Mouse (Mus musculus): ENCODE measurements around the gene Gabrr2. TPM values are rescaled to one million over a fixed set of nuclear protein-coding genes. Genes with fewer than 3 reads are reported as not detected.
"Not testable (repeated sequence)": the region's sequence is repeated elsewhere in the genome, so short reads cannot be mapped to it uniquely, and the experiment has no call there.

Gene Gabrr2
- total RNA-seq, 1 experiment from 2014 or later: 0.41 TPM

DNA sequence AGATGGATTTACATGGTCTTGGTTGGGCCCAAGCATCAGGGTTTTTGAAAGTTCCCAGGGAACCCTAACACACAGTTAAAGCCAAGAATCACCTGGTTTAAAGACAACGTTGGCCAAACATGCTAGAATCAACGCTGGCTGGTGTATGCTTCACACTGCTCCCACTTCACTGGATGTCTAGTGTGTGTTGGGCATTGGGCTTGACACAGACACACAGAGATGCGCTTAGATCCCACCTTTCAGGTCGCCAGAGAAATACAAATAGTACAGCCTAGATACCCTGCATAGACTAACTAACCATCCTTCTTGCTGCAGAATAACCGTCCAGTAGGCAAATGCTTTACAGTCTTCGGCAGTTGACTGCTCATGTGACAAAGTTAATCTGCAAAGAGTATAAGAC is 7.5 kb downstream of the Gabrr2 start:
- no peak for DNase-seq

DNA sequence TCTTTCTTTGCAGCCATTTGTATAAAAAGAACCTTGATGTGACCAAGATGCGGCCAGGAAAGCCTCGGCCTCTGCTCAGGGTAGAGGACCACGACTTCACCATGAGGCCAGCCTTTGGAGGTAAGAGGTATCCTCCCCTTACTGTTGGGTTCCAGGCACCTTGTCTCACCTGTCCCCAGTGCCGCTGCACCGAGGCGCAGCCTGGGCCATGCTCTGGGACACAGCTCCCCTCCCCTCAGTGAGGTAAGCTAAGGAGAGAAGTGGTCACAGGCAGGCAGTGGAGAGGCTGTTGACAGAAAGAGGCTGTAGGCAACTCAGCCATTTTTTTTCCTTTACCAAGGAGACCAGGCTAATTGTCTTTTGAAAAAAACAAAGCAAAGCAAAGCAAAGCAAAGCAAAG is 8.5 kb downstream of the Gabrr2 start:
- DNase-seq: no peak

DNA sequence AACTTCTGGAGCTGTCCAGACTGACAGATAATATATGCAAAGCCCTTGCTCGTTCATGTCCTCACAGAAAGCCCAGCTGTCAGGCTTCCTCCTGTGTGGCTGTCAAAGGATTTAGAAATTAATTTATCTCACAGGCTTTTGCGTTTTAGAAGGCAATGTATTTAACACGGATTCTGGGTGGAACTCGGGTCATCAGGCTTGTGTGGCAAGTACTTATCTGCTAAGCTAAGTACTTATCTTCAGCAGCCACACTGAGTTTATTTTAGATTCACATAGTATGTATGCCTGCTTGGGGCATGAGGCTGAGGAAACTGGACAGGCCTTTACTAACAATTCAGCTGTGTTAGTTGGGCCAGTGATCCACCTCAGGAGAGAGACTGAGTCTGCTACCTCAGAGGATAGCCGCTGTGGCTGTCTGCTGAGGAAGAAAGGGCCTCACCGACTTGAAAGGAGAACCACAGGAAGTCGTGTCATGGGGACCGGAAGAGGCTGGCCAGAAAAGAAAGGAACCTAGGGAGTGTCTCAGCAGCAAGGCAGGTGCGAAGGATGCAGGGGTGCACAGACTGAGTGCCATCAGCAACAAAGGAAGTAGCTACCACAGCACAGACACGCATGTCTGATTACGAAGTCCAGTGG is 9.8 kb downstream of the Gabrr2 start:
- DNase-seq: no peak

DNA sequence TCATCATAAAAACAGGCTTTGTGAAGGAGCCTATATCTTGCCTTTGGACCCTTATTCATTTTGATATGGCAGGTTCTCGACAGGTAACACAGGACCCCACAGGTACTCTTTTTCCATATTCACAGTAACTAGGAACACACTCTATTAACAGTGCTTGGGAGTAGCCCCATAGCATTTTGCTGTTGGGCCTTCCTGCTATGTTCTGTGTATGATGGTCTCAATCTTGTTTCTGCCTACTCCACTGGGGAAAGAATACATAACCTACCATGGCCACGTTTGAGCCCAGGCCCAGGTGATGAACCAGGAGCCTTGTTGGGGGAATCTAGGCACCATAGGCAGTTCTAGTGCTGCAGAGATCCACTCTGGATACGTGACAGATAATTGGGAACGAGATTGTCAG is 11.6 kb downstream of the Gabrr2 start:
- no peak for DNase-seq

DNA sequence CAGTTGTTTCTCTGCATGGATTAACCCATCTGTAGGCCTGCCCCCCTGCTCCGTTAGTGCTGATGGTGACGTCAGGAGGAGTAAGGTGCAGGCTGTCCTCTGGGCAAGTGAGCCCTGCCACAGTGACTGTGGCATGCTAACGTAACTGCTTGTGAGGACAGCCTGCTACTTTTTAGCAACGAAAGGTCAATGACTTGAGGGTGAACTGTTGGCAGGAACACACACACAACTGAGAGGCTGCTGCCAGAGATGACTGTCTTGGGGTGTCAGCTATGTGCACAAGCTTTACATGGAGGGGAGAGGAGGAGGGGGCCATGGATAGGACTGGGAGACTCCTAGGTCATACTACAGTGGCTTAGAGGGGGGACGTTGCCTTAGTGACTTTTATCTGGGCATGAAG is 12.1 kb downstream of the Gabrr2 start:
- DNase-seq: no peak

DNA sequence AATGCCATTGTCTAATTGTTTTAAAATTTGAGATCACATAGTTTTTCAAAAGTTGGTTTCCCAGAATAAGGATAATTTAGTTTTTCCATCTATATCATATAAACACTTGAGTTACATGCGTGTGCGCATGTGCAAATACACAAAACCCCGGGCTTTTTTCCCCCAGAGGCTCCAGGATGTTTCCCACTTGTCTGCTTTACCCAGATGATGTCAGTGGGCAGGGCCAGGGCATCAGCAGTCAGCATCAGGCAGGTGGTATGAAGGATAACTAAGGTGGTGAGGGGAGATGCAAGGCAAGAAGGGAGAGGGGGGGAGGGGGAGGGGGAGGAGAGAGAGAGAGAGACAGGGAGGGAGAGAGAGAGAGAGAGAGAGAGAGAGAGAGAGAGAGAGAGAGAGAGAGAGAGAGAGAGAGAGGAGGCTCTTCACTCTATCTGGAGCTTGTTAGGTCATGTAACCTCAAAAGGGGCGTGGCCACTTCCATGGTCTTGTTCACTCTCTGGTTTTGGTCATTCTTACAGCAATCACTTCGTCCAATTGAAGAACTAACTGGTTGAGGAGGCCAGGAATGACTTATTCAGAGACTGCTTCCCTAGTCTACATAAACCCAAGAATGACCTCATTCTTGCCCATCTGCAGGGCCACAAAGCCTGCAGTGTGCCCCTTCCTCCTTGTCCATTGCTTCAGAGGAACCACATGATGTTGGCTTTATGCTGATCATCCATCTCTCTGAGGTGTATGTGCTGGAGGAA is 13.2 kb downstream of the Gabrr2 start:
- DNase-seq: no peak

DNA sequence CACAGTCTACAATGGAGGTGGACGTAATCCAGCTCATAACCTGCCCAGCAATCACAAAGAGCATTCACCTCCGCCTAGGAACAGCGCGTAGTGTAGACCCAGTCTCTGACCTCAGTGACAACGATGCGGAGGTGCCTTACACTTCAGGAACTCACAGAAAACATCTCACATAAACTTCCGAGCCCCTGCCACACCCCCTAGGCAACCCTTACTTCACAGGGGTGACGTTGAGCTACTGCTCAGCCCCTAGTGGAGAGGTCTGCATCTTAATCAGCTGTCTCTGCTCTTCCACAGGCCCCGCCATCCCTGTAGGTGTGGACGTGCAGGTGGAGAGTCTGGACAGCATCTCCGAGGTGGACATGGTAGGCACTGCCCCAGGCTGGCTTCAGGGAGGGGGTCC is 14.4 kb downstream of the Gabrr2 start:
- no peak for DNase-seq

DNA sequence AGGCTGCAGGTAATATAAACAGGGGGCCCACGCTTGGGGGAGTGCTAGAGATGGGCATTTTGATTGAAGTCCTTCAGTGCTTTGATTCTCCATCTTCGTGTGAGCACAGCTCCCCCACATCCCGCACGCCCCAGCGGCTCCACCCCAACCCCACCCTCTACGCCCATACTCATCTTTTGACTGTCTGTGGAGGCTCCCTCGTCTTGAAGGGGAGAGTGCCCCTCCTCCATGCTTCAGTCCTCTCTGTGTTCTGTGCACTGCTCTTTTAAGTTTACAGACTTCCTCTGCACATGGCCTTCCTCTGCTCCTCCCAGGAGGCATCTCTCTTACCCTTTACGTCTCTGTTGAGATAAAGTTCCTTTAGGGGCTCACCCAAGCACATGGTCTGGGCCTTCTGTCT is 14.9 kb downstream of the Gabrr2 start:
- DNase-seq: no peak

DNA sequence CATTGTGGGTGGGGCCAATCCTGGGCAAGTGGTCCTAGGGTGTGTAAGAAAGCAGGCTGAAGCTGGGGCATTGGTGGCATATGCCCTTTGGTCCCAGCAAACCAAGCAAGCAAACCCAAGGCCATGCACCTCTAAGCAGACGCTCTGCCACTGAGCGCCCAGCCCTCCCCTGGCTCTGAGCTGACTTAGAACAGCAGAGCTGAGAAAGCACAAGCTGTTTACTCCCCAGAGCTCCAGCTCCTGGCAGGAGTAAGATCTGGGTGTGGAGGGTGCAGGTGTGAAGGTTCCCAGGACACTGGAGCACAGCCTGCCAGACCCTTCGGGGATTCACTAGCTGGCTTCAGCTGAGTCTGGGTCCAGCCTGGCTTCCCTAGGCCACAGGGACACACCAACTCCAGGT is 15.7 kb downstream of the Gabrr2 start:
- no peak for DNase-seq

DNA sequence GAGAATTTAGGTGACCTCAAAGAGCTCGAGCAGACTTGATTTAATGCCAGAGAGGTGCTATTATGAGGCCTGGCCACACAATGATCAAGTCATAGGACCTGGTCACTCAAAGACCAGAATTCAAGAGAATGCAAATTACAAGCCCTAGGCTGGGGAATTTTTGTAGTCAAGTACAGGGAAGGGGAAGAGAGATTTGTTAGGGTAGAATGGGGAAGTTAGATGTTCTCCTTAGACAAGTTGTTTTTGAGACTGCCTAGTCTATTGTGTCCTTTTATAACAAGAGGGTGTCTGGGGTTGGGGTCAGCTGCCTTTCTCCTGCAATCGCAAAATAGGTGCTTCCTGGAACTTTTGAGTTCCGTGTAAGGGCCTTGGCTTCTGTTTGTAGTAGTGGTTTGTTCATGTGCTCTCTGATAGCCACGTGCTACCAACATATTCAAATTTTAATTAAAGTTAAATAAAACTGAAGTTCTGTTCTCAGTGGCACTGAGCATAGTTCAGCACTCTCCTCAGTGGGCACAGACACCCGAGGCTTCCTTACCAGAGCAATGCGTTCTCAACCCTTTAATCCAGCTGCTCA is 36.4 kb downstream of the Gabrr2 start:
- no peak for DNase-seq

DNA sequence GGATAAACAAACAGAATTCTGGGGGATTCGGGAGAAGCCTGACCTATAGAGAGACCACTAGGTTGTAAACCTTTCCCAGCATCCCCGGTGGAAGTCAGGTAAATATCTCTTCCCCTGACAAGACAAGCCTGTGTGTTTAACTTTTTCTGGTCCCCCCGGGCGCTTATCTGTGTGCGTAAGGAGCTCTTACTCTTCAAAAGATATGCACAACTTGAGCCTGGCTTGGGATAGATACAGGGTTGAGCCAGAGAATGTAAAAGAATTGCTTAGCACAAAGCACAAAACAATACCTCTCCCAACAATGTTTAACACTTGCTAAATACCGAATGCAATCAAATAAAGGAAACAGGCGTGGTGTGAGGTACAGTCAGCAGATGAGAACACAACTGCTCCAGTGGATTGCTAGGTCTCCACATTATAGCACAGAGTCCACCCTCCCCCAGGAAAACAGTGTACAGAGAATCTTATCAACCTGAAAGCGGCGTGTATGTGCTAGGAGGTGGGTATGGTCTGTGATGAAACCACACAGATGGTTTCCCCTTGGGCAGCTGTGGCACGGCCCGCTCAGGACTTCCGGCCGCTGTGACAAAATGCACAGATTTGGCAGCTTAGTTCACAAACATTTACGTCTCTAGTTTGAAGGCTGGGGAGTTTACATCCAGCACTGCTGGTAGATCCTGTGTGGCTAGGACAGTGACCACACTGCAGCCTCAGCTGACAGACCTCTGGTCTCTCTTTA is 47.1 kb downstream of the Gabrr2 start:
- DNase-seq: no peak

DNA sequence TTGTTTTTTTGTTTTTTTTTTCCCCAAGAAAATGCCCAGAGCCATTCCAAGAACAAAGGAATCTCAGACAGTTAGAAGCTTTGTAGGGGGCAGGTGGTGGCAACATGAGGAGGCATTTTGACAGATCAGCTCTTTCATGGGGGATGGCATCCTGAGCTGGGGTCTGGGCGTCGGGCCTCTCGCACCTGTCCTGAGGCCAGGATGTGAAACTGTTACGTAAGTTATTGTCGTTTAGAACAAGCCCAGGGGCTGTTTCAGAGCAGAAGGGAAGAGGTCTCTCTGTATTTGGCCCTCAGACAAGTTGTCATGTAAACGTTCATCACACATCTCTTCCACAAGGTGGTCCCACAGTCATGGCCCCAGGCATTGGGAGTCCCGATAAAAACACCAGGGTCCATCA is 48.0 kb downstream of the Gabrr2 start:
- DNase-seq: no peak

DNA sequence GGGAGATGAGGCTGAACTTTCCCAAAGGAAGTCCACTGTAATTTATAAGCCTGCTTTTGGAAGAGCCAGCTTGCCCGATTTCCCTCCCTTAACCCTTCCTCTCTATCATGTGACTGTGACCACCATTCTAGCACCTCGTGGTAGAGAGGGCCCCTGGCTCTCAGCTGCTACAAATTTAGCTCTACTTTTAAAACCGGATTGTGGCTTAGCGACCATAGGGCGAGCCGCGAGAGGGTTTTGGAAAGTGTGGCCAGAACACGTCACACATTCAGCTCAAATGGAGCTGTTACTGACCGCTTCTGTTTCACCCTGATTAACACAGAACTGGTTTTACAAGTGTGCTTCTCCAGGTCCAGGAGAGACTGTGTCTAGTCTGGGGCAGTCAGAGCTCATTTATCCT is 48.6 kb downstream of the Gabrr2 start:
- no peak for DNase-seq

DNA sequence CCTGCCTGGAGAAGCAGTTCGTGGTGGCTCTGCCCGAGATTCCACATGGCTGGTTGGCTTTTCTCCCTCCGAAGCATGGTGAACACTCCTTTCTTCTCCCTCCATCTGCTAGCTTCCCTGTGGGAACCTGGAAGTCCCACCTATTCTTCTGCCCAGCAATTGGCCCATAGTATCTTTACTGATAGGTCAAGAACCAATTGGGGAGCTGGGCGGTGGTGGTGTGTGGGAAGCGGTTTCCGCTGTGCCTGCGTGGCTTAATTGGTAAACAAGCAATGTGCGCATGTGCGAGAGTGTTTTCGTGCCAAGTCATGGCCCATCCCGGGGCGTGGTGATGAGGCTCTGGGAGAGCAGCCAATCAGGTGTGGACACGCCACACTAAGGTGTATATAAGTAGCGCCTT is 50.1 kb downstream of the Gabrr2 start:
- not testable (repeated sequence) for DNase-seq

DNA sequence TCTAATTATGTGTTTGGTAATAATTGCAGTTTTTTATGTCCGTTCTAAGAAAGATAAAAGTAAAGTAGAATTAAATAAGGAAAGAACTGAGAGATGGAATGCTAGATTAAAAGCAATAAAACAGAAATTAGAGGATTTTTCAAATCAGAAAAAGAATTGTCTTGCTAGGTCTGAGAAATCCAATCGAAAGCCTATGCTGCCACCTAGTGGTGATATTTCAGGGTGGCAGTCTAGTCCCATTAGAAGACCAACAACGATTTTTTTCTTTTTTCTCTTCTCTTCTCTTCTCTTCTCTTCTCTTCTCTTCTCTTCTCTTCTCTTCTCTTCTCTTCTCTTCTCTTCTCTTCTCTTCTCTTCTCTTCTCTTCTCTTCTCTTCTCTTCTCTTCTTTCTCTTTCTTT is 56.3 kb downstream of the Gabrr2 start:
- DNase-seq: peak; percentile 87

DNA sequence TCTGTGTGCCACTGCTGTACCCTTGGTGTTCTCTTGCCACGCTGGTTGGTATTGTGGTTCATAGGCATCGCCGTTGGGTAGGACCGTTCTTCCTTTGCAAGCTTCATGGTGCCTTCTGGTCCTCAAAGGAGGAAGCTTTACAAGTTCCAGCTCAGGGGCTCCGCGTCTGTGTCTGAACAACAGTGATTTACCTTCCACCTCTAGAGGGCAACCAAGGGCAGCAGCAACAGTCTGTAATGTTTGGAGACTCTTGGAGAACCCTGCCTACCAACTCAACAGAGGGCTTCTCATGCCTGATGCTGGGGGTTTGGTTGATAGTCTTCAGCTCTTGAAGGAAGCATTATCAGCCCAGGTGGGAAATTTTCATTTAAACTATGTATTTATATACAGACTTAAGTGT is 61.7 kb downstream of the Gabrr2 start:
- peak; percentile 51 for DNase-seq

DNA sequence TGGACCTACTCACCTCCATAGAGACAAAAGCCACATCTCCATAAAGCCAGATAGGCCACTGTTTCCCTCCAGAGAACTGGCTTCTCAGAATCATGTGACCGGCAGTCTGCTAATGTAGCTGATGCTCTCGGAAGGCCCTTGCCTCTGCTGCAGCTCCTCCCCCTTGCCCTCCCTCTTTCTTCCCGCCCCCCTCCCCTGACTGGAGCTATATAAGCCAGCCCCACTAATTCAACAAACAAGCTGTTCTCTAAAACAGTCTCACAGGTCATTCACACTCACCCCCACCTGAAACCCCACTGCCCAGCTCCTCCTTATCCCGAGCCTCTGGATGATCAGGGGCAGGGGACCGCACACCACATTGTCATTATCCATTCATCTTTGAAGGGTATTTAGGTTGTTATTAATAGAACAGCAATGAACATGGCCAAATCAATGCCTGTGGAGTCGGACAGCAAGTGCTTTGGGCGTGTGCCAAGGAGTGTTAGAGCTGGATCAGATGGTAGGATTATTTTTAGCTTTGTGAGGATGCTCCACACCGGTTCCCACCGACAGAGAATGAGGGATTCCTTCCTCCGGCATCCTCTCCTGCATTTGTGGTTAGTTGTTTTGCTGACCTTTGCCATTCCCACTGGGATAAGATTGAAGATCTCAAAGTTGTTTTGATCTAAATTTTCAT is 62.7 kb downstream of the Gabrr2 start:
- no peak for DNase-seq

DNA sequence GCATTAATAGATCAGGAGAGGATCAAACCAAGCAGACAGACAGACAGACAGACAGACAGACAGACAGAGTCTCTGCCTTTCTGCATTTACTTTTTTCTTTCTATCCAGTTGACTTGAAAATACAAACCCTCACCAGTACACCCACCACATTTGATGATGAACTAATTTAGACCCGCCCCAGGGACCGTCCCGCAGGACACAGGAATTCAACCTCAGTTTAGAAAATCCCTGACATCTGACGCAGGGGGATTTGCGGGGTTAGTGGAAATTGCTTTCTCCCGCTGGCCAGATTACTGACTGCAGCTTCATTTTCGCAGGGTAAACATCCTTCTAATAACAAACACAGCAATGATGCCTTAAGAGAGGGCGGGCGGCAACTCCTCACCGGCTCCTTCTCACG is 69.4 kb downstream of the Gabrr2 start, which contains the start of gene Gabrr1:
Gene Gabrr1 (plus strand): TSS at position 301 of the 400 bp plus-strand sequence.
- no peak for DNase-seq
